Mouse (Mus musculus) brain, embryonic 14.5 days (tissue): Measurements from ENCODE around the gene Cd300e. TPM values are rescaled to one million over a fixed set of nuclear protein-coding genes. Genes with fewer than 3 reads are reported as not detected.

Experiments
- DNase-seq: peaks from one replicate; pipeline ENCODE4 v3.0.0-alpha.2; 2011; ENCODE audit warnings: low read depth
- CTCF ChIP-seq: fragments of 200-500 bp; IDR thresholded peaks from 2 replicates; pipeline ENCODE4 v1.5.1; 2012; ENCODE audit warnings: inconsistent platforms, mild to moderate bottlenecking, moderate library complexity, borderline replicate concordance; ENCODE audit not compliant: insufficient read depth, insufficient read length; ENCODE audit errors: extremely low read depth
- POLR2A ChIP-seq: fragments of 200-500 bp; IDR thresholded peaks from 2 replicates; pipeline ENCODE4 v1.6.1; 2012; ENCODE audit warnings: mild to moderate bottlenecking, inconsistent platforms, borderline replicate concordance; ENCODE audit not compliant: poor library complexity, insufficient read depth, insufficient read length, severe bottlenecking; ENCODE audit errors: extremely low read depth
- polyA plus RNA-seq: library from polyadenylated mRNA; depleted of rRNA; stranded (reverse); fragments of >200 nt; gene quantifications from 2 replicates; pipeline ENCODE4 v1.2.3, GENCODE M21; 2012

Gene Cd300e
- polyA plus RNA-seq, 1 experiment, result not detected

GRCm38 (mm10) chr11:115099241-115099840 is 37.4 kb upstream of the Cd300e start:
- TF ChIP-seq POLR2A, result no peak

GRCm38 (mm10) chr11:115098203-115098932 is 36.4 kb upstream of the Cd300e start:
- TF ChIP-seq CTCF (no peak), POLR2A (no peak)
- DNase-seq, result peak; percentile 42

More at GRCm38 (mm10) chr11:115099241-115099840, 37.4 kb upstream of the Cd300e start:
- DNase-seq, result no peak

- TF ChIP-seq POLR2A (no peak), CTCF (no peak)
- DNase-seq, result no peak
Observed at GRCm38 (mm10) chr11:115092140-115092539, 30.2 kb upstream of the Cd300e start.

- DNase-seq, result no peak
- TF ChIP-seq POLR2A (no peak), CTCF (no peak)
Observed at GRCm38 (mm10) chr11:115091362-115091901, 29.5 kb upstream of the Cd300e start, which contains the start of gene Rab37. Rab37 (plus strand) TSS chr11:115091431.

GRCm38 (mm10) chr11:115089853-115090252 is 27.9 kb upstream of the Cd300e start:
- DNase-seq, result no peak
- no peak for TF ChIP-seq POLR2A
- peak; percentile 69 for TF ChIP-seq CTCF

GRCm38 (mm10) chr11:115086213-115086612 is 24.2 kb upstream of the Cd300e start:
- TF ChIP-seq CTCF, result no peak
- TF ChIP-seq POLR2A, result no peak
- DNase-seq, result no peak

GRCm38 (mm10) chr11:115085064-115085463 is 23.1 kb upstream of the Cd300e start:
- no peak for DNase-seq

GRCm38 (mm10) chr11:115084595-115084994 is 22.6 kb upstream of the Cd300e start:
- no peak for TF ChIP-seq POLR2A
- TF ChIP-seq CTCF, result no peak
- DNase-seq, result peak; percentile 39

More at GRCm38 (mm10) chr11:115085064-115085463, 23.1 kb upstream of the Cd300e start:
- TF ChIP-seq CTCF (no peak), POLR2A (no peak)

GRCm38 (mm10) chr11:115083376-115084139 is 21.6 kb upstream of the Cd300e start:
- peak; percentile 85 for DNase-seq
- TF ChIP-seq CTCF (peak; percentile 98), POLR2A (no peak)

GRCm38 (mm10) chr11:115082196-115082595 is 20.2 kb upstream of the Cd300e start:
- DNase-seq, result no peak
- no peak for TF ChIP-seq POLR2A
- TF ChIP-seq CTCF, result no peak

GRCm38 (mm10) chr11:115081373-115081772 is 19.4 kb upstream of the Cd300e start:
- no peak for TF ChIP-seq POLR2A
- TF ChIP-seq CTCF, result no peak

More at GRCm38 (mm10) chr11:115081373-115081772, 19.4 kb upstream of the Cd300e start:
- DNase-seq, result no peak
